Mouse (Mus musculus) hindbrain, embryonic 15.5 days (tissue): ENCODE measurements around the gene Coro2b. TPM values are rescaled to one million over a fixed set of nuclear protein-coding genes. Genes with fewer than 3 reads are reported as not detected.
A peak's percentile ranks its signal among the peaks of the same experiment; 100 is the strongest.

Experiments used
- ATAC-seq: fragments of 200-750 bp; cut with Nextera tagmentation; 2 replicates; pipeline ENCODE4 v1.8.0; 2017; ENCODE audit warnings: low read depth, moderate number of reproducible peaks, moderate TSS enrichment; ENCODE audit not compliant: low FRiP score
- H3K27ac ChIP-seq: fragments of 300-500 bp; sonication (generic); replicated peaks from 2 replicates; pipeline ENCODE4 v1.5.1; 2015; ENCODE audit warnings: mild to moderate bottlenecking, inconsistent platforms
- H3K27me3 ChIP-seq: fragments of 300-500 bp; sonication (generic); 2 replicates; pipeline ENCODE4 v1.6.1; 2015; ENCODE audit warnings: control low read depth, inconsistent platforms
- H3K36me3 ChIP-seq: fragments of 300-500 bp; sonication (generic); 2 replicates; pipeline ENCODE4 v1.6.1; 2015; ENCODE audit warnings: control low read depth, inconsistent platforms
- H3K4me1 ChIP-seq: fragments of 300-500 bp; sonication (generic); replicated peaks from 2 replicates; pipeline ENCODE4 v1.6.1; 2015; ENCODE audit warnings: control low read depth, inconsistent platforms
- H3K4me2 ChIP-seq: fragments of 300-500 bp; sonication (generic); 2 replicates; pipeline ENCODE4 v1.6.1; 2015; ENCODE audit warnings: moderate library complexity, mild to moderate bottlenecking, inconsistent platforms
- H3K4me3 ChIP-seq: fragments of 300-500 bp; sonication (generic); 2 replicates; pipeline ENCODE4 v1.5.1; 2015; ENCODE audit warnings: mild to moderate bottlenecking, inconsistent platforms
- H3K9ac ChIP-seq: fragments of 300-500 bp; sonication (generic); 2 replicates; pipeline ENCODE4 v1.6.1; 2015; ENCODE audit warnings: inconsistent platforms
- H3K9me3 ChIP-seq: fragments of 300-500 bp; sonication (generic); 2 replicates; pipeline ENCODE4 v1.6.1; 2016; ENCODE audit warnings: control low read depth, inconsistent platforms
- WGBS: fragments of 180-500 bp; shearing (Covaris S2); methylation state at CpG from one replicate; pipeline ENCODE4 v1.1.7; 2015; 5-methylcytosine and 5-hydroxymethylcytosine counted together
- polyA plus RNA-seq: library from polyadenylated mRNA; unstranded; fragments of >200 nt; fragmentation: Nextera tagmentation; extraction: Ambion mirVana; gene quantifications from 2 replicates; pipeline ENCODE4 v1.2.1, GENCODE M21; 2015

The Coro2b gene
- polyA plus RNA-seq = 39.1 and 48.3 TPM in 2 replicates

GRCm38 (mm10) chr9:62536655-62537631 is at the start of gene Coro2b:
Gene Coro2b, minus strand, starts transcription at chr9:62537044.
- peak within 1 kb of the TSS; percentile 70 for H3K4me3 ChIP-seq
- no peaks in the 10 kb centered on the region for H3K9me3 ChIP-seq
- H3K4me1 ChIP-seq = peaks cover 83% of the 10 kb centered on the region
- H3K9ac ChIP-seq = peak within 1 kb of the TSS; percentile 92
- H3K27me3 ChIP-seq = no peaks in the 10 kb centered on the region
- peak; percentile 57 for ATAC-seq
- 2% methylated on average over 58 of the region's 74 CpGs for WGBS
- H3K36me3 ChIP-seq = no peaks in the 10 kb centered on the region
- peak within 1 kb of the TSS; percentile 83 for H3K4me2 ChIP-seq
- peak within 1 kb of the TSS; percentile 95 for H3K27ac ChIP-seq

- H3K4me2 ChIP-seq = no peak overlapping the region
- H3K27me3 ChIP-seq = no peaks in the 10 kb centered on the region
- no peak overlapping the region for H3K27ac ChIP-seq
- 57% methylated on average over 1 of the region's 1 CpGs for WGBS
- no peak overlapping the region for H3K4me3 ChIP-seq
- no peak for ATAC-seq
- H3K4me1 ChIP-seq = no peaks in the 10 kb centered on the region
- H3K36me3 ChIP-seq = no peaks in the 10 kb centered on the region
- H3K9ac ChIP-seq = no peak overlapping the region
- H3K9me3 ChIP-seq = no peaks in the 10 kb centered on the region
These were observed 40.7 kb upstream of the Coro2b start for GRCm38 (mm10) chr9:62577558-62577957.

GRCm38 (mm10) chr9:62569121-62569520 is 32.3 kb upstream of the Coro2b start:
- Histone ChIP-seq H3K4me2 (no peak overlapping the region), H3K36me3 (no peaks in the 10 kb centered on the region)
- no peak for ATAC-seq

GRCm38 (mm10) chr9:62567818-62568217 is 31.0 kb upstream of the Coro2b start:
- H3K4me3 ChIP-seq = no peak overlapping the region
- H3K9me3 ChIP-seq = no peaks in the 10 kb centered on the region
- H3K4me2 ChIP-seq = no peak overlapping the region
- H3K36me3 ChIP-seq = no peaks in the 10 kb centered on the region
- WGBS = 94% methylated on average over 1 of the region's 1 CpGs
- H3K9ac ChIP-seq = no peak overlapping the region
- H3K27ac ChIP-seq = no peak overlapping the region
- no peaks in the 10 kb centered on the region for H3K27me3 ChIP-seq
- no peak for ATAC-seq
- no peaks in the 10 kb centered on the region for H3K4me1 ChIP-seq

More at GRCm38 (mm10) chr9:62569121-62569520, 32.3 kb upstream of the Coro2b start:
- no peaks in the 10 kb centered on the region for H3K4me1 ChIP-seq
- no peak overlapping the region for H3K27ac ChIP-seq
- H3K4me3 ChIP-seq = no peak overlapping the region
- H3K27me3 ChIP-seq = no peaks in the 10 kb centered on the region
- no peaks in the 10 kb centered on the region for H3K9me3 ChIP-seq
- no peak overlapping the region for H3K9ac ChIP-seq
- WGBS = 91% methylated on average over 6 of the region's 6 CpGs

GRCm38 (mm10) chr9:62562236-62562635 is 25.4 kb upstream of the Coro2b start:
- WGBS = 93% methylated on average over 6 of the region's 6 CpGs
- Histone ChIP-seq H3K27ac (no peak overlapping the region), H3K4me3 (no peak overlapping the region), H3K4me2 (no peak overlapping the region), H3K27me3 (no peaks in the 10 kb centered on the region), H3K36me3 (no peaks in the 10 kb centered on the region), H3K9me3 (no peaks in the 10 kb centered on the region), H3K9ac (no peak overlapping the region), H3K4me1 (no peaks in the 10 kb centered on the region)
- no peak for ATAC-seq

- WGBS = 93% methylated on average over 4 of the region's 4 CpGs
- no peak overlapping the region for H3K27ac ChIP-seq
- ATAC-seq = no peak
- H3K9ac ChIP-seq = no peak overlapping the region
- no peaks in the 10 kb centered on the region for H3K36me3 ChIP-seq
- no peak overlapping the region for H3K4me2 ChIP-seq
- no peaks in the 10 kb centered on the region for H3K4me1 ChIP-seq
- H3K27me3 ChIP-seq = no peaks in the 10 kb centered on the region
- H3K4me3 ChIP-seq = no peak overlapping the region
- no peaks in the 10 kb centered on the region for H3K9me3 ChIP-seq
These were observed 23.6 kb upstream of the Coro2b start for GRCm38 (mm10) chr9:62560432-62560831.

- H3K9ac ChIP-seq = no peak overlapping the region
- H3K4me2 ChIP-seq = no peak overlapping the region
- H3K27me3 ChIP-seq = no peaks in the 10 kb centered on the region
- no peak for ATAC-seq
- 59% methylated on average over 5 of the region's 5 CpGs for WGBS
- H3K36me3 ChIP-seq = no peaks in the 10 kb centered on the region
- no peak overlapping the region for H3K27ac ChIP-seq
- no peak overlapping the region for H3K4me3 ChIP-seq
- no peaks in the 10 kb centered on the region for H3K9me3 ChIP-seq
- peaks cover 4% of the 10 kb centered on the region for H3K4me1 ChIP-seq
These were observed 23.2 kb upstream of the Coro2b start for GRCm38 (mm10) chr9:62560006-62560405.

GRCm38 (mm10) chr9:62559446-62559845 is 22.6 kb upstream of the Coro2b start:
- 88% methylated on average over 3 of the region's 3 CpGs for WGBS
- Histone ChIP-seq H3K4me1 (peaks cover 9% of the 10 kb centered on the region), H3K27ac (no peak overlapping the region), H3K9ac (no peak overlapping the region), H3K9me3 (no peaks in the 10 kb centered on the region), H3K4me3 (no peak overlapping the region), H3K27me3 (no peaks in the 10 kb centered on the region), H3K36me3 (no peaks in the 10 kb centered on the region), H3K4me2 (no peak overlapping the region)
- ATAC-seq = no peak

- Histone ChIP-seq H3K27me3 (no peaks in the 10 kb centered on the region), H3K36me3 (no peaks in the 10 kb centered on the region), H3K4me1 (peaks cover 16% of the 10 kb centered on the region), H3K4me3 (no peak overlapping the region), H3K9me3 (no peaks in the 10 kb centered on the region), H3K27ac (no peak overlapping the region), H3K9ac (no peak overlapping the region), H3K4me2 (no peak overlapping the region)
- no peak for ATAC-seq
- WGBS = 92% methylated on average over 8 of the region's 8 CpGs
These were observed 21.2 kb upstream of the Coro2b start for GRCm38 (mm10) chr9:62558058-62558457.

GRCm38 (mm10) chr9:62556748-62557147 is 19.9 kb upstream of the Coro2b start:
- 91% methylated on average over 6 of the region's 6 CpGs for WGBS
- H3K4me3 ChIP-seq = no peak overlapping the region
- no peak for ATAC-seq
- H3K9ac ChIP-seq = no peak overlapping the region
- H3K27ac ChIP-seq = no peak overlapping the region
- H3K27me3 ChIP-seq = no peaks in the 10 kb centered on the region
- H3K36me3 ChIP-seq = no peaks in the 10 kb centered on the region
- H3K4me2 ChIP-seq = no peak overlapping the region
- peaks cover 16% of the 10 kb centered on the region for H3K4me1 ChIP-seq
- no peaks in the 10 kb centered on the region for H3K9me3 ChIP-seq

- 68% methylated on average over 5 of the region's 5 CpGs for WGBS
- no peak overlapping the region for H3K27ac ChIP-seq
- H3K4me2 ChIP-seq = no peak overlapping the region
- no peak overlapping the region for H3K9ac ChIP-seq
- peaks cover 16% of the 10 kb centered on the region for H3K4me1 ChIP-seq
- no peaks in the 10 kb centered on the region for H3K36me3 ChIP-seq
- no peak overlapping the region for H3K4me3 ChIP-seq
- H3K9me3 ChIP-seq = no peaks in the 10 kb centered on the region
- H3K27me3 ChIP-seq = no peaks in the 10 kb centered on the region
- no peak for ATAC-seq
These were observed 18.5 kb upstream of the Coro2b start for GRCm38 (mm10) chr9:62555258-62555856.

- WGBS = 22% methylated on average over 3 of the region's 3 CpGs
- Histone ChIP-seq H3K36me3 (no peaks in the 10 kb centered on the region), H3K27me3 (no peaks in the 10 kb centered on the region), H3K9ac (no peak overlapping the region), H3K4me3 (no peak overlapping the region), H3K4me2 (no peak overlapping the region), H3K27ac (no peak overlapping the region), H3K4me1 (peaks cover 16% of the 10 kb centered on the region), H3K9me3 (no peaks in the 10 kb centered on the region)
- peak; percentile 74 for ATAC-seq
These were observed 17.8 kb upstream of the Coro2b start for GRCm38 (mm10) chr9:62554606-62555005.
